In the genomic region with DNA sequence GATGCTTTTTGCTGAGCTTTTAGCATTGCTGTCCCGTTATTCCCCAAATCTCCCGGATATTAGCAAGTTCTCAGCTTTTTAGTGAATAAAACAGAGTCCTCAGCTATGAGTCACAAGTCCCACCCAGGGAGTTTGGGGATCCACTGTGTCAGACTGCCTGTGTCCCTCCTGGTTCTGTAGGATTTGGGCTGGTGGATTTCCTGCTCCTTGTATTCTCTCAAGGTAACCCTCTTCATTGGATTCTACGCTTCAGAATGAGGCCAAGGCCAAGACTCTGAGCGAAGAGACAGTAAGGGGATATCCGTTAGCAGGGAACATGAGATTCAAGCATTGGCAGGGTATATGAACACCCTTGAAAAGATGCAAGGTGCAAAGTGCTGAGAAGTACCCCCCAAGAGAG, we compare ENCODE assay signal across 32 mouse cellular contexts.
"Had no signal": no experiment of that assay in that cellular context is flagged by ENCODE, and none has a peak within 500 bp of the region (broad histone marks: within the 10 kb centered on the region; RNA-seq: fewer than 3 reads in every experiment).

No protein-coding gene starts in this region.

- H3K9ac ChIP-seq: heart, embryonic 12.5 days; heart, embryonic 13.5 days; hindbrain, embryonic 12.5 days; hindbrain, embryonic 13.5 days; hindbrain, embryonic 14.5 days; hindbrain, embryonic 15.5 days; intestine, embryonic 15.5 days; kidney, embryonic 15.5 days had no signal

- H3K36me3 ChIP-seq: heart, embryonic 12.5 days; heart, embryonic 13.5 days; hindbrain, embryonic 10.5 days; hindbrain, embryonic 12.5 days; hindbrain, embryonic 13.5 days; hindbrain, embryonic 15.5 days; intestine, embryonic 15.5 days; kidney, embryonic 15.5 days had no signal

- H3K9me3 ChIP-seq: heart, embryonic 12.5 days; heart, embryonic 13.5 days; hindbrain, embryonic 10.5 days; hindbrain, embryonic 12.5 days; hindbrain, embryonic 13.5 days; hindbrain, embryonic 15.5 days; intestine, embryonic 15.5 days; kidney, embryonic 15.5 days had no signal

- H3K27ac ChIP-seq: hindbrain, embryonic 10.5 days; hindbrain, embryonic 12.5 days; hindbrain, embryonic 13.5 days; hindbrain, embryonic 14.5 days; hindbrain, embryonic 15.5 days; hindbrain, postnatal 0 days; intestine, embryonic 15.5 days; kidney, embryonic 15.5 days; kidney, postnatal 0 days; layer of hippocampus, adult 2 months; left cerebral cortex, adult 2 months had no signal

- DNase-seq: heart, postnatal 10 days; heart, postnatal 36 days; kidney, adult 11 months; kidney, adult 18-20 months; kidney, adult 2 months; kidney, adult 8-10 months; kidney, adult 9 months; kidney, postnatal 10 days; kidney, postnatal 14 days; kidney, postnatal 25 days; kidney, postnatal 36 days; kidney, postnatal 4 days; layer of hippocampus, adult 9-11 months; layer of hippocampus, postnatal 36 days had no signal

- ATAC-seq: hindbrain, embryonic 16.5 days; hindbrain, postnatal 0 days; inflammation-experienced regulatory T-cells, adult 6 months; intestine, embryonic 15.5 days; intestine, embryonic 16.5 days; intestine, postnatal 0 days had no signal

- H3K4me1 ChIP-seq: hindbrain, embryonic 12.5 days; hindbrain, embryonic 13.5 days; hindbrain, embryonic 15.5 days; intestine, embryonic 15.5 days had no signal

- H3K4me2 ChIP-seq: heart, embryonic 11.5 days; heart, embryonic 12.5 days; heart, embryonic 13.5 days; hindbrain, embryonic 12.5 days; hindbrain, embryonic 13.5 days; hindbrain, embryonic 14.5 days; hindbrain, embryonic 15.5 days; intestine, embryonic 15.5 days; kidney, embryonic 15.5 days had no signal

- H3K4me3 ChIP-seq: heart, embryonic 12.5 days; heart, embryonic 13.5 days; hindbrain, embryonic 10.5 days; hindbrain, embryonic 12.5 days; hindbrain, embryonic 13.5 days; hindbrain, embryonic 15.5 days; intestine, embryonic 15.5 days; kidney, embryonic 15.5 days; layer of hippocampus, adult 2 months; left cerebral cortex, adult 2 months had no signal

- H3K27me3 ChIP-seq: heart, embryonic 12.5 days; heart, embryonic 13.5 days; hindbrain, embryonic 12.5 days; hindbrain, embryonic 13.5 days; hindbrain, embryonic 15.5 days; intestine, embryonic 15.5 days; kidney, embryonic 15.5 days had no signal
